Mouse (Mus musculus) limb, embryonic 10.5 days (tissue): ENCODE data around the gene Gm21118. TPM values are rescaled to one million over a fixed set of nuclear protein-coding genes. Genes with fewer than 3 reads are reported as not detected.
"Not testable (repeated sequence)": the region's sequence is repeated elsewhere in the genome, so short reads cannot be mapped to it uniquely, and the experiment has no call there.

ENCODE experiments used
- DNase-seq: peaks from one replicate; pipeline ENCODE4 v3.0.0-alpha.2; 2017; ENCODE audit warnings: low spot score
- H3K27ac ChIP-seq: fragments of 300-500 bp; sonication (generic); 2 replicates; pipeline ENCODE4 v1.5.1; 2016; ENCODE audit warnings: mild to moderate bottlenecking
- H3K27me3 ChIP-seq: fragments of 300-500 bp; sonication (generic); 2 replicates; pipeline ENCODE4 v1.6.1; 2016; ENCODE audit warnings: low read depth, mild to moderate bottlenecking; ENCODE audit not compliant: poor library complexity, severe bottlenecking
- H3K36me3 ChIP-seq: fragments of 300-500 bp; sonication (generic); 2 replicates; pipeline ENCODE4 v1.6.1; 2016; ENCODE audit warnings: mild to moderate bottlenecking, moderate library complexity
- H3K4me1 ChIP-seq: fragments of 300-500 bp; sonication (generic); 2 replicates; pipeline ENCODE4 v1.6.1; 2016
- H3K4me3 ChIP-seq: fragments of 300-500 bp; sonication (generic); 2 replicates; pipeline ENCODE4 v1.5.1; 2016; ENCODE audit warnings: mild to moderate bottlenecking, moderate library complexity
- H3K9me3 ChIP-seq: fragments of 300-500 bp; sonication (generic); replicated peaks from 2 replicates; pipeline ENCODE4 v1.6.1; 2016; ENCODE audit warnings: mild to moderate bottlenecking
- WGBS: fragments of 180-500 bp; shearing (Covaris S2); methylation state at CpG from one replicate; pipeline ENCODE4 v1.1.7; 2016; 5-methylcytosine and 5-hydroxymethylcytosine counted together
- polyA plus RNA-seq: library from polyadenylated mRNA; unstranded; fragments of >200 nt; fragmentation: Nextera tagmentation; extraction: Ambion mirVana; gene quantifications from 2 replicates; pipeline ENCODE4 v1.2.1, GENCODE M21; 2016

Gm21118 gene
- polyA plus RNA-seq, result not detected in 2 replicates

- H3K9me3 ChIP-seq, H3K27ac ChIP-seq, H3K4me1 ChIP-seq, H3K27me3 ChIP-seq, DNase-seq, H3K36me3 ChIP-seq, H3K4me3 ChIP-seq: not testable (repeated sequence)
- WGBS, result no CpG with 5 or more reads among the region's 4 CpGs
These were observed at the start of gene Gm21118 for GRCm38 (mm10) chrY:70273542-70273941. Gene Gm21118 (minus strand): TSS chrY:70273642.

GRCm38 (mm10) chrY:70303187-70303586, 29.7 kb upstream of the Gm21118 start, which contains the start of the genes Gm29423 and Gm29644:
Gene Gm29423 (minus strand): TSS chrY:70303287.
Gene Gm29644 (minus strand): TSS chrY:70303343.
- no CpG with 5 or more reads among the region's 2 CpGs for whole genome bisulfite sequencing
- DNase-seq, H3K27ac ChIP-seq, H3K4me1 ChIP-seq, H3K9me3 ChIP-seq, H3K36me3 ChIP-seq, H3K27me3 ChIP-seq, H3K4me3 ChIP-seq: not testable (repeated sequence)

Other genes with a start within 250 kb of the Gm21118 start
- gene Gm29423, start 29.6 kb upstream of the Gm21118 start, polyA plus RNA-seq, result not detected in 2 replicates
- gene Gm29644, start 29.7 kb upstream of the Gm21118 start, polyA plus RNA-seq, result not detected in 2 replicates
- gene Gm20888, start 168.2 kb upstream of the Gm21118 start, polyA plus RNA-seq, result not detected in 2 replicates